Mouse (Mus musculus) layer of hippocampus, adult 2 months (tissue): ENCODE results near the gene Tcf3. TPM values are rescaled to one million over a fixed set of nuclear protein-coding genes. Genes with fewer than 3 reads are reported as not detected.

Experiments
- DNase-seq, 2 experiments: peaks; one replicate each; pipeline ENCODE4 v3.0.0; 2022; ENCODE audit warnings: low spot score in 2 of 2
- H3K27ac ChIP-seq: fragments of 200-600 bp; 2 replicates; pipeline ENCODE4 v1.8.1; 2022
- H3K4me3 ChIP-seq: fragments of 200-600 bp; 2 replicates; pipeline ENCODE4 v1.8.1; 2022; ENCODE audit warnings: mild to moderate bottlenecking
- CTCF ChIP-seq: fragments of 200-600 bp; conservative IDR thresholded peaks from 2 replicates; pipeline ENCODE4 v1.8.1; 2022; ENCODE audit warnings: antibody characterized with exemption, mild to moderate bottlenecking, moderate library complexity
- total RNA-seq, 2 experiments: library from RNA; stranded (reverse); gene quantifications; 2 replicates each; pipeline ENCODE4 v1.2.3; 2021

Gene Tcf3
- total RNA-seq, 2 experiments from 2014 or later: 27.6 to 31.6 TPM

GRCm38 (mm10) chr10:80450599-80450998 is 17.2 kb upstream of the Tcf3 start:
- H3K27ac ChIP-seq: no peak overlapping the region
- H3K4me3 ChIP-seq: no peak overlapping the region
- TF ChIP-seq CTCF: no peak
- DNase-seq: no peak

DNA sequence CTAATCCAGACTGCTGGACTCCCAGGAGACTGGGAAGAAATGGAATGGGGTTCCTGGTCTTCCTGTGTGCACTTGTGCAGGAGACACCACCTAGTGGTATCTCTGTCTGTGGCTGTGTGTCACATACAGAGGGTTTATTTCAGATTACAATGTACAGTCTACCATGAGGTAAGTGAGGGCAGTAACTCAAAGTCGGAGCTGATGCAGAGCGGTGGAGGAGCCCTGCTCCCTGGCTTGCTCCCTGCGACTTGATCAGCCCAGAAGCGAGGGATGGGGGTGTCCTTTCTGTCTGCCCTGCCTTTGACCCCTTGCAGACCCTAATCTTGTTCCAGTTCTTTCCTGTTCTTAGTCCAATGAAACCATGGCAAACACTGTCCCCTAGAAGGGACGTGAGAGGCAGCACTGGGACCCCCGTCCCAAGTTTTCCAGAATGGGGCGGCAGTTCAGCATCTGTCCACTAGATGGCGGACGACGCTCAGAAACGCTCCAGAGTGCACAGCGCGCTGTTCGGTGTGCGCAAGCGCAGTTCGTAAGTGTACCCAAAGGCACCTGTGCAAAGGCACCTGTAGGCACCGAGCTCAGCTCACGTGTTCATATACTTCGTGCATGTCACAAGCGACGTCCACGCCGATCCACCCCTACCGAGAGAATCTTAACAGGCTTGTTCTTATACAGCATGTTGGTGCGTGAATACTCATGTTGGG is 12.6 kb upstream of the Tcf3 start:
- TF ChIP-seq CTCF: peak; percentile 95
- peak; percentile 63 for DNase-seq
- Histone ChIP-seq H3K4me3 (peak overlapping the region; percentile 48), H3K27ac (no peak overlapping the region)

- H3K27ac ChIP-seq: no peak overlapping the region
- no peak for TF ChIP-seq CTCF
- H3K4me3 ChIP-seq: no peak overlapping the region
- DNase-seq: no peak
These were observed 11.6 kb upstream of the Tcf3 start for GRCm38 (mm10) chr10:80445052-80445451.

GRCm38 (mm10) chr10:80444339-80445045 is 11.0 kb upstream of the Tcf3 start:
- DNase-seq: no peak
- Histone ChIP-seq H3K4me3 (no peak overlapping the region), H3K27ac (no peak overlapping the region)
- TF ChIP-seq CTCF: no peak

- no peak for DNase-seq
- no peak overlapping the region for H3K4me3 ChIP-seq
- no peak for TF ChIP-seq CTCF
- H3K27ac ChIP-seq: no peak overlapping the region
These were observed 10.3 kb upstream of the Tcf3 start for GRCm38 (mm10) chr10:80443575-80444278.

DNA sequence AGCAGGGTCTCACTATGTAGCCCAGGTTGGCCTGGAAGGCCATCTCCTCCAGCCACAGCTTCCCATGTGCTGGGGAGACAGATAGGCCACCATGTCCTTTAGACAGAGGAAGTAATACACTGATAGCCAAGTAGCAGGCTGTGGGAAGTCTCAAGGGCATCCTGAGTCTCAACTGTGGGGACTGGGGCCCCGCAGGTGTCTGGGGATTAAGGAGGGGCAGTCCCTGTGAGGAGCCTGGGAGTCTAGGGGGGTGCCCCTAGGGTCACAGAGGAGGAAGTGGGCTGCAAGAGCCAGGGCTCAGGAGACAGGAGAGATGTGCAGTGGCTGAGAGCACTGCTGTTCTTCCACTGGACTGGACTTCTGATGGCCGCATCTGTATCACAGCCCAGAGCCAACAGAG is 9.5 kb upstream of the Tcf3 start:
- no peak for DNase-seq
- Histone ChIP-seq H3K4me3 (no peak overlapping the region), H3K27ac (no peak overlapping the region)
- no peak for TF ChIP-seq CTCF

DNA sequence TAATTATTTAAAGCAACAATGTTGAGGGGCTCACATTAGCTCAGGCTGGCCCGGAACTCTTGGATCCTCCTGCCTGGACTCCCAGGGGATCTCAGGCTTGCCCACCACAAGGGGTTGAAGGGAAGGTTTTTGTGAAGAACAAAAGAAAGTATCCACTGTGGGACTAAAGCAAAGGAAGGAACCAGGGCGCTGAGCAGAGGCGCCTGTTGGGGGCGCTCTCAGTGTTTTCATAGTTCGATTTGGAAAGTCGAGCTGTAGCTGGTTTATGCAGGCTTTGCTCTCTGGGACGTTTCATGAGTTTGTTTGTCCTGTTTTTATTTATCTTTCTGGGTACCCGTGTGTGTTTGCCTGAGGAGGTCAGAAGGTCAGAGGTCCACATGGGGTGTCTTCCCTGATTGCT is 8.2 kb upstream of the Tcf3 start:
- TF ChIP-seq CTCF: peak; percentile 45
- no peak overlapping the region for H3K4me3 ChIP-seq
- DNase-seq: no peak
- no peak overlapping the region for H3K27ac ChIP-seq

DNA sequence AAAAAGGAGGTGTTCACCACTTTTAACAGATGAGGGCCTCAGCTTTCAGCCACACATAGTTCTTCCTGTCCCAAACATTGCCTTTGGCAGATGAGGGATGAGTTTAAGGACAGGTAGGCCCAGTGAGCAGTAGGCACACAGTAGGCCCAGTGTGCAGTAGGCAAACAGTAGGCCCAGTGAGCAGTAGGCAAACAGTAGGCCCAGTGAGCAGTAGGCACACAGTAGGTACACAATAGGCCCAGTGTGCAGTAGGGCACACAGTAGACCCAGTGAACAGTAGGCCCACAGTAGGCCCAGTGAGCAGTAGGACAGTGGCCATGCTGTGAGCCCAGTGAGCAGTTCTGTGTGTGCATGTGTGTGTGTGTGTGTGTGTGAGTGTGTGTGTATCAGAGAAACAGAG is 6.6 kb upstream of the Tcf3 start:
- no peak for TF ChIP-seq CTCF
- Histone ChIP-seq H3K27ac (no peak overlapping the region), H3K4me3 (no peak overlapping the region)
- DNase-seq: no peak

DNA sequence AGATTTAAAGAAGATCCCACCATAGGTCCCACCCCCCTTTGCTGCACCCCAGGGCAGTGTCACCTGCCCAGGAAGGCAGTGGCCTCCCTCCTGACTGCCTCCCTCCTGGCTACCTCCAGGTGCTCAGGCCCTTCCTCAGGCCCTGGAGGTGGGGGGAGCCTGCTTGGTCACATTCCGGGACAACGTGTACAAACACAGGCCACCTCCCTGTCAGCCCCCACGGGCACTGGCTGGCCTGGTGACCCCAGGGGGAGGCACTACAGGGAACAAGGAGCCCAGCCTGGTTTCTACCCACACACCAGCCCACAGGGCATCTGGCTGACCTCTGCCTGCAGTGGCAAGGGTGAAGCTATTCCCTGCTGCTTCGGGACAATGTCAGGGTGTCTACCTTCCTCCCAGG is 4.5 kb upstream of the Tcf3 start:
- H3K4me3 ChIP-seq: no peak overlapping the region
- no peak overlapping the region for H3K27ac ChIP-seq
- TF ChIP-seq CTCF: no peak
- no peak for DNase-seq

- no peak for DNase-seq
These were observed 2.8 kb upstream of the Tcf3 start for GRCm38 (mm10) chr10:80436276-80436675.

DNA sequence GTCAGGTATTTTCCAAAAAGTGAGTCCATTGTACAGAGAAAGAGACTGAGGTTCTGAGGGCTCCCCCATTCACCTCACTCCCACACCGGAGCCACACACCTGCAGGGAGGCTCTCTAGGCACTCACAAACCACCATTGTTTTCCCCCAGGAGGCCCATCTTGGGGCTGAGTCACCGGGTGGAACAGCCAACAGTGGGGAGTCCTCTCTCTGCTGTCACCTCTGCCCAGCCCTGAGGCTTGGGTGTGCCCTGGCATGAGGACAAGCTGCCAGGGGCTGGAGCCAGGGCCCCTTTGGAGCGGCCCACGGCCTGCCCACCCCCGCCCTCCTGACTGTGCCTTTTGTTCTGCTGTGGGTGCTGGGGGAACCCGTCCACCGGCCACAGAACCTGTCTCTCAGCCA is 2.3 kb upstream of the Tcf3 start:
- TF ChIP-seq CTCF: no peak
- Histone ChIP-seq H3K4me3 (no peak overlapping the region), H3K27ac (no peak overlapping the region)
- DNase-seq: no peak

More at GRCm38 (mm10) chr10:80436276-80436675, 2.8 kb upstream of the Tcf3 start:
- no peak for TF ChIP-seq CTCF
- no peak overlapping the region for H3K4me3 ChIP-seq
- no peak overlapping the region for H3K27ac ChIP-seq

DNA sequence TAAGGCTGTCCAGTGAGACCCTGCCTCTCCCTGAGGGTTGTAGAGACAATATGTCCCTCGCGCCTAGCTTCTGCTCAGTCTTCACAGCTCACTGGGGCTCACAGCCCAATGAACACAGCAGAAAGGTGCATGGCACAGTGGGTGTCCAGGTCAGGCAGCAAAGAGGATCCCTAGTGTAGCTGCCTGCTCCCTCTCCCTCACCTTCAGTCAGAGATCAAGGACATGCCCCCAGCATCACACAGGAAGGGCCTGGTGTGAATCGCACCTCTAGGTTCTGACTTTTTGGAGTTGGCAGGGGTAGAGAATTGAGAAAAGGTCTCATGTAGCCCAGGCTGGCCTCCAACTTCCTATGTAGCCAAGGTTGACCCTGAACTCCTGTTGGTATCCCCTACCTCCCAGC is 1.4 kb upstream of the Tcf3 start:
- H3K4me3 ChIP-seq: no peak overlapping the region
- no peak for TF ChIP-seq CTCF
- no peak overlapping the region for H3K27ac ChIP-seq
- no peak for DNase-seq

DNA sequence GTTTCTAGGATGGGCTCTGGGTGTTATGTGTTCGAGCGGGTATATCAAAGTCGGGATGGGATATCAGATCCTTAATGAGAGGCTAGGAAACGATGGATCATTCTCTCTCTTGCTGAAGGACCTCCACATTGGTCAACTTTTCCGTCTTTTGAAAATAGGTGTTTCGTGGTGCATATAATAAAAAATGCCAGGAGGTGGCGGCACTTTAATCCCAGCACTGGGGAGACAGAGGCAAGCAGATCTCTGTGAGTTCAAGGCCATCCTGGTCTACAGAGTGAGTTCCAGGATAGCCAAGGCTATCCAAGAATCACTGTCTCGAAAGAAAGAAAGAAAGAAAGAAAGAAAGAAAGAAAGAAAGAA is 766 bp upstream of the Tcf3 start:
- peak overlapping the region; percentile 100; the same call in 1 of the 2 replicates for H3K27ac ChIP-seq
- no peak for DNase-seq
- no peak overlapping the region for H3K4me3 ChIP-seq
- TF ChIP-seq CTCF: peak; percentile 42
